Mouse (Mus musculus) cerebral cortex, adult 2 months (tissue): ENCODE data around the gene Olfr1170.

ENCODE experiments used
- WGBS: fragments of 180-500 bp; shearing (Covaris S2); methylation state at CpG from one replicate; pipeline ENCODE4 v1.1.7; 2018; 5-methylcytosine and 5-hydroxymethylcytosine counted together

Gene Olfr1170

GRCm38 (mm10) chr2:88228234-88228633 lies at the start of gene Olfr1170:
Gene Olfr1170 (minus strand): TSS chr2:88228334.
- WGBS = 86% methylated on average over 1 of the region's 1 CpGs

DNA sequence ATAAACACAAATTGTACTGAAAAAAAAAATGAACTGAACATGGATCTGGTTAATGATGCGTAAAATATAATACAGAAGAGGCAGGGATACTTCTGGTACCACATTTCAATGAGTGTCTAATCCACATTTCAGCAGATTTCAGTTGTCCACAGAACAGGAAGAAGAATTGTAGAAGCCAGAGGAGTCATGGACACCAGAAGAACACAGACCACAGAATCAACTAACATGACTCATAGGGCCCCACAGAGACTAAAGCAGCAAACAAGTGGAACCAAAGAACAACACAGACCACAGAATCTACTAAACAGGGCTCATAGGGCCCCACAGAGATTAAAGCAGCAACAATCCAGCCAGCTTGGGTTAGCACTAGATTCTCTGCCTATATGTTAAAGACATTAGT lies 7.3 kb downstream of the Olfr1170 start:
- 94% methylated on average over 1 of the region's 1 CpGs for WGBS

DNA sequence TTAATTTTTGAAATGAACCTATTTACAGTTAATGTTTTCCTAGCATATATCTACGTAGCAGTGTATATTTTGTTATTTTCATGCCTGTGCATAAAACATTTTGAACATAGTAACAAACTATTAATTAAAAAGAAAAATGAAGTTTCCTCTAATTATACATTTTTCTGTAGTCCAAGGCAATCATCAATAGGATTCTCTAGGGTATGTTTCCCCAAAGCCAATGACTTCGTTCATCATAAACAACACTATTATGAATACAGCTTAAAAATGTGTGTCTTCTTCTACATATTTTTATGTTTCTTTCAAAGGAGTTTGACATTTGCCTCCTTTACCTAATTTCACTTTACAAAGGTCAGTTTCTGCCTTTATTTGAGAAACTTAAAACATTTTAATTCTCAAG lies 46.6 kb downstream of the Olfr1170 start, which contains the start of gene Olfr1168:
Gene Olfr1168 (plus strand): TSS at position 301 of the 400 bp plus-strand sequence.
- WGBS = 84% methylated on average over 2 of the region's 2 CpGs
